Mouse (Mus musculus) limb, embryonic 14.5 days (tissue): ENCODE results near the gene Dlg1. TPM values are rescaled to one million over a fixed set of nuclear protein-coding genes. Genes with fewer than 3 reads are reported as not detected.

ENCODE experiments used
- ATAC-seq: fragments of 200-750 bp; cut with Nextera tagmentation; 2 replicates; pipeline ENCODE4 v1.8.0; 2017; ENCODE audit warnings: low read depth, moderate number of reproducible peaks, moderate TSS enrichment; ENCODE audit not compliant: low FRiP score
- DNase-seq: peaks from one replicate; pipeline ENCODE4 v3.0.0-alpha.2; 2015; ENCODE audit warnings: low spot score
- H3K27ac ChIP-seq: fragments of 300-500 bp; sonication (generic); replicated peaks from 2 replicates; pipeline ENCODE4 v1.5.1; 2014; ENCODE audit warnings: low read depth, mild to moderate bottlenecking, low read length, moderate library complexity, mixed read lengths
- H3K27me3 ChIP-seq: fragments of 300-500 bp; sonication (generic); 2 replicates; pipeline ENCODE4 v1.6.1; 2014; ENCODE audit warnings: low read length, mixed read lengths; ENCODE audit not compliant: control insufficient read depth, insufficient read depth
- H3K36me3 ChIP-seq: fragments of 300-500 bp; sonication (generic); 2 replicates; pipeline ENCODE4 v1.6.1; 2014; ENCODE audit warnings: mild to moderate bottlenecking, low read length, moderate library complexity, mixed read lengths; ENCODE audit not compliant: control insufficient read depth, insufficient read depth
- H3K4me1 ChIP-seq: fragments of 300-500 bp; sonication (generic); 2 replicates; pipeline ENCODE4 v1.6.1; 2014; ENCODE audit warnings: antibody characterized with exemption, low read length, mixed read lengths; ENCODE audit not compliant: control insufficient read depth, insufficient read depth
- H3K4me2 ChIP-seq: fragments of 300-500 bp; sonication (generic); replicated peaks from 2 replicates; pipeline ENCODE4 v1.6.1; 2014; ENCODE audit warnings: low read depth, mild to moderate bottlenecking, low read length, moderate library complexity; ENCODE audit not compliant: severe bottlenecking
- H3K4me3 ChIP-seq: fragments of 300-500 bp; sonication (generic); replicated peaks from 2 replicates; pipeline ENCODE4 v1.5.1; 2014; ENCODE audit warnings: low read length
- H3K9ac ChIP-seq: fragments of 300-500 bp; sonication (generic); 2 replicates; pipeline ENCODE4 v1.6.1; 2014; ENCODE audit warnings: mild to moderate bottlenecking, low read depth, low read length, moderate library complexity; ENCODE audit not compliant: severe bottlenecking
- H3K9me3 ChIP-seq: fragments of 300-500 bp; sonication (generic); 2 replicates; pipeline ENCODE4 v1.6.1; 2016; ENCODE audit warnings: low read length; ENCODE audit not compliant: control insufficient read depth
- POLR2A ChIP-seq: fragments of 200-500 bp; IDR thresholded peaks from 2 replicates; pipeline ENCODE4 v1.8.0; 2012; ENCODE audit warnings: inconsistent platforms, mild to moderate bottlenecking, moderate library complexity, borderline replicate concordance; ENCODE audit not compliant: insufficient read depth, insufficient read length; ENCODE audit errors: extremely low read depth
- WGBS: fragments of 180-500 bp; shearing (Covaris S2); extraction: QIAGEN DNeasy Blood & Tissue Kit; methylation state at CpG from one replicate; pipeline ENCODE4 v1.1.7; 2014; 5-methylcytosine and 5-hydroxymethylcytosine counted together
- polyA plus RNA-seq, 2 experiments: library from polyadenylated mRNA; depleted of rRNA in 1 of 2; stranded (reverse) in 1 of 2; unstranded in 1 of 2; fragments of >200 nt; fragmentation: Nextera tagmentation in 1 of 2; extraction: Ambion mirVana in 1 of 2; gene quantifications; 2 replicates each; pipeline versions ENCODE4 v1.2.1 to v1.2.3; 2012 to 2014

The Dlg1 gene
- polyA plus RNA-seq, 2 experiments: 37.9 to 62.0 TPM

- Histone ChIP-seq H3K9ac (no peak overlapping the region), H3K27me3 (no peaks in the 10 kb centered on the region), H3K4me2 (no peak overlapping the region), H3K27ac (no peak overlapping the region), H3K4me3 (no peak overlapping the region), H3K9me3 (no peaks in the 10 kb centered on the region), H3K4me1 (peaks cover 8% of the 10 kb centered on the region; the same call in 1 of the 2 replicates), H3K36me3 (peaks cover 18% of the 10 kb centered on the region)
- ATAC-seq (no peak), DNase-seq (no peak)
- TF ChIP-seq POLR2A: no peak
- 59% methylated on average over 6 of the region's 6 CpGs for WGBS
Measured at GRCm38 (mm10) chr16:31878052-31878451, 214.8 kb downstream of the Dlg1 start.

DNA sequence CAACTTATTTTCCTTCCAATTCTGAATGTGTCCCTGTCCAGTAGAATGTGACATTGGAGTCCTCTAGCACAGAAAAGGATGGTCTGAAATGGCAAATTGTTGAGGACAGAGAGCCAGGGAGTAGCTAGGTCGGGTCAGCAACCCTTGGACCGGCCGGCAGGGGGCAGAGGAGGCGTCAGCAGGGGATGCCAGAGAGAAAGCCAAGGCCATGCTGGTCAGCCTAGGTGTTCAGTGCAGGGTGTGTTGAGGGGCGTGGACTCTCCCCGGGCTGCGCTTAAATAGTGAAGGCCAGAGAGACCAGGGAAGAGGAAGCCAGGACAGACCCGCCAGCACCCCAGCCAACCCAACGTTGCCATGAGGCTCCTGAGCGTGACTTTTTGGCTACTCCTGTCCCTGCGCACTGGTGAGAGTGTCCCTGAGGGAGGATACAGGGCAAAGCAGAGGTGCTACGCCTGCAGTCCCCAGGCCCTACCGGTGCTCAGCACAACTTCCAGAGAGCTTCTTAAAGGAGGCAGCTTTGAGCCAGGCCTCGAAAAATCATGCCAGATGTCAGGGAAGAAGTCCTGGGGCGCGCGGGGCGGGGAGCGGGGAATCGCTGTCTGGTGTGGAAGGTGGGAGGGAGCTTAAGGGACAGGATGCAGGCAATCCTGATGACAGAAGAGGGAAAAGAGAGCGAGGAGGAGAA lies 215.5 kb downstream of the Dlg1 start, which contains the start of gene Meltf:
TSS of gene Meltf (plus strand) at position 238 of the 685 bp plus-strand sequence.
- Histone ChIP-seq H3K4me1 (peaks cover 13% of the 10 kb centered on the region; the same call in 1 of the 2 replicates), H3K36me3 (peaks cover 16% of the 10 kb centered on the region), H3K9ac (no peak within 1 kb of the TSS), H3K27me3 (no peaks in the 10 kb centered on the region), H3K4me3 (peak within 1 kb of the TSS; percentile 10), H3K4me2 (peak within 1 kb of the TSS; percentile 40), H3K27ac (no peak within 1 kb of the TSS), H3K9me3 (no peaks in the 10 kb centered on the region)
- peak; percentile 57 for DNase-seq
- 26% methylated on average over 21 of the region's 21 CpGs for WGBS
- no peak for TF ChIP-seq POLR2A
- peak; percentile 58; the same call in 1 of the 2 replicates for ATAC-seq

GRCm38 (mm10) chr16:31880146-31880840 lies 217.1 kb downstream of the Dlg1 start:
- Histone ChIP-seq H3K27me3 (no peaks in the 10 kb centered on the region), H3K9me3 (no peaks in the 10 kb centered on the region), H3K4me2 (no peak overlapping the region), H3K9ac (no peak overlapping the region), H3K4me3 (no peak overlapping the region), H3K4me1 (peaks cover 17% of the 10 kb centered on the region), H3K36me3 (peaks cover 2% of the 10 kb centered on the region; the same call in 1 of the 2 replicates), H3K27ac (no peak overlapping the region)
- TF ChIP-seq POLR2A: no peak
- WGBS: 80% methylated on average over 8 of the region's 8 CpGs
- no peak for ATAC-seq
- DNase-seq: no peak

DNA sequence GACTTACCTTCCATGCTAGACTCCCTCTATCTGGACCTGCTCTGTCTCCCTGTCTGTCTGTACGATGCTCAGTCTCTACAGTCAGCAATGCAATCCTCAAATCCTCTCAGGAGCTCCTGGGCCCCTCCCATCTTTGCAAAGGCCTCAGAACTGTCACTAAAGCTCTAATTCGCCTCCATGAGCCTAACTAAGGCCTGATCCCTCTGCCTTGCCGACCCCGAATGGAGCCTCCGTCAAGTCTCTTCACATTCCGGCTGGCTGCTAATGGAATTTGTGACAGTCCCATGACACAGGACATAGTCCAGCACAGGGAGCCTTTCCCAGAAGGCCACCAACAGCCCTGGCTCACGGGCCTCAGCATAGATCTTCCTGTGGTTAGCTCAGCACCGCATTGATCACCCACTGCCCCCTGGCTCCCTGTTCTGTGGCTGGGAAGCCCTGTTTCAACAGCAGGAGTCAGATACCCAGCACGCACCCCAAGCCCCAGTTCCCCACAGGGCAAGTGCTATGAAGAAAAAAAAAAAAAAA lies 219.2 kb downstream of the Dlg1 start:
- ATAC-seq (no peak), DNase-seq (no peak)
- no peaks in the 10 kb centered on the region for H3K9me3 ChIP-seq
- TF ChIP-seq POLR2A: no peak
- no peak overlapping the region for H3K9ac ChIP-seq
- no peak overlapping the region for H3K27ac ChIP-seq
- no peaks in the 10 kb centered on the region for H3K27me3 ChIP-seq
- H3K4me3 ChIP-seq: no peak overlapping the region
- H3K4me1 ChIP-seq: peaks cover 17% of the 10 kb centered on the region
- H3K36me3 ChIP-seq: no peaks in the 10 kb centered on the region
- WGBS: 73% methylated on average over 9 of the region's 9 CpGs
- no peak overlapping the region for H3K4me2 ChIP-seq

DNA sequence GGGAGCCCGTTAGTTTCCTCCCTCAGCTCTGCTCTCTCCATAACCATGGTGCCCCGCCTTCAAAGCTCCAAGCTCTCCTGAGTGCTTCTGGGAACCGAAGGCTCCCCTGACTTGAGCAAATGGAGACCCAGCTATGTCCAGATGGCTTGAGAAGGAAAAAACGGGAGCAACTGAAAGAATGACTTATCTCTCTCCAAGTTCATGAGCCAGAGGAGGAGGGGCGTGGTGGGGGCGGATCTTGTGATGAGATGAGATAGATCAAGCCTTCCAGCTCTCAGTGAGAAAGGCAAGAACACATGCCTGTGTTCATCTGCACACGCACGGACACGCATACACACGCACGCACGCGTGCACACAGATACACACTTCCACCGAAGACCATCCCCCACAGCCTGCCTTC lies 220.1 kb downstream of the Dlg1 start:
- Histone ChIP-seq H3K27ac (no peak overlapping the region), H3K9me3 (no peaks in the 10 kb centered on the region), H3K27me3 (no peaks in the 10 kb centered on the region), H3K36me3 (no peaks in the 10 kb centered on the region), H3K4me3 (no peak overlapping the region), H3K4me1 (peaks cover 17% of the 10 kb centered on the region), H3K4me2 (no peak overlapping the region; the same call in 1 of the 2 replicates), H3K9ac (no peak overlapping the region)
- 61% methylated on average over 14 of the region's 14 CpGs for WGBS
- ATAC-seq (no peak), DNase-seq (no peak)
- TF ChIP-seq POLR2A: no peak
